In the genomic region with DNA sequence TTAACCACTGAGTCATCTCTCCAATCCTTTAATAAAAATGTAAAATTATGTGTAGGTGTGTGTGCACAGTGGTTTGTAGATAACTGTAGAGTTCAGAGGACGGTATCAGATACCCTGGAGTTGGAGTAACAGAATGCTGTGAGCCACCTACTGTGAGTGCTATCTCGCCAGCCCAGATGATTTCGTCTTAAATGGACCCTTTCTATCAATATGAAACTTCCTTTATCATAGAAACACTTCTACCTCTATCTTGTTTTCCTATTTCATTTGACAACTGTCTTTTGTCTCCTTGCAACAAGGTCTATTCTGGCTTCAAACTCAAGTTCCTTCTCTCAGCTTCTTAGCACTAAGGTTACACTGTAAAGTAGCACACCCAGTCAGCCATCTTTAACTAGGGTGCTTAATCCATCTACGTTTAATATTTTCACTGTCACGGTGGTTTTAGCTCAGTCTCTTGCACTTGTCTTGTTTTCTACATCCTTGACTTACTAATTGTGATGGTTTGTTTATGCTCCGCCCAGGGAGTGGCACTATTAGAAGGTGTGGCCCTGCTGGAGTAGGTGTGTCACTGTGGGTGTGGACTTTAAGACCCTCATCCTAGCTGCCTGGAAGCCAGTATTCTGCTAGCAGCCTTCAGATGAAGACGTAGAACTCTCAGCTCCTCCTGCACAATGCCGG, we compare ENCODE assay signal across 21 mouse cellular contexts. TPM values are rescaled to one million over a fixed set of nuclear protein-coding genes. Genes with fewer than 3 reads are reported as not detected.
DNase-seq lines count a peak whose midpoint lies in the region; ATAC-seq and TF ChIP-seq lines count a peak whose summit lies in the region.
"Had no signal": no experiment of that assay in that cellular context is flagged by ENCODE, and none has a peak within 500 bp of the region (broad histone marks: within the 10 kb centered on the region; RNA-seq: fewer than 3 reads in every experiment).

No protein-coding gene starts in this region.

- peak overlapping the region; percentile 88 for H3K27ac ChIP-seq in MEL (ENCODE audit: control insufficient read depth, low read depth, low read length)
- H3K27ac ChIP-seq in liver, postnatal 0 days (ENCODE audit: low read depth): peak overlapping the region; percentile 30
- H3K27ac ChIP-seq: forebrain, embryonic 15.5 days; heart, adult 2 months; heart, embryonic 15.5 days; layer of hippocampus, adult 2 months had no signal

- no peak; a peak in 1 of 4 replicates for TF ChIP-seq POLR2A in MEL (IDR thresholded peaks at IDR 0.05; ENCODE audit: control insufficient read depth in 1 of 2, insufficient read depth in 1 of 2, low read depth in 1 of 2, low read length in 2 of 2, poor library complexity in 1 of 2)

- no peaks in the 10 kb centered on the region for H3K9me3 ChIP-seq in MEL (replicated peaks; ENCODE audit: insufficient read depth, low read length)
- H3K9me3 ChIP-seq in liver, postnatal 0 days (ENCODE audit: low read length): no peaks in the 10 kb centered on the region
- H3K9me3 ChIP-seq: forebrain, embryonic 15.5 days; heart, embryonic 15.5 days had no signal

- H3K4me2 ChIP-seq in liver, postnatal 0 days (ENCODE audit: low read depth, low read length): peak overlapping the region; percentile 24; the same call in 1 of the 2 replicates
- H3K4me2 ChIP-seq: forebrain, embryonic 15.5 days; heart, embryonic 15.5 days had no signal

- H3K9ac ChIP-seq in MEL (ENCODE audit: control insufficient read depth, low read depth, low read length, poor library complexity, severe bottlenecking): no peak overlapping the region
- no peak overlapping the region for H3K9ac ChIP-seq in liver, postnatal 0 days (replicated peaks)
- H3K9ac ChIP-seq: forebrain, embryonic 15.5 days; heart, embryonic 15.5 days had no signal

- TF ChIP-seq RAD21 in MEL (IDR thresholded peaks at IDR 0.05; ENCODE audit: low read depth, low read length): no peak

- no peaks in the 10 kb centered on the region for H3K27me3 ChIP-seq in MEL (ENCODE audit: control insufficient read depth in 1 of 2, insufficient read depth in 2 of 2, low read length in 2 of 2)
- no peaks in the 10 kb centered on the region for H3K27me3 ChIP-seq in liver, postnatal 0 days (ENCODE audit: insufficient read depth, low read length)
- H3K27me3 ChIP-seq: CH12.LX; forebrain, embryonic 15.5 days; heart, embryonic 15.5 days; Patski had no signal

- peak; percentile 99 for TF ChIP-seq EP300 in MEL (IDR thresholded peaks at IDR 0.05; ENCODE audit: low read depth in 1 of 2, low read length in 2 of 2)
- peak; percentile 92 for TF ChIP-seq EP300 in liver, postnatal 0 days (IDR thresholded peaks at IDR 0.05; ENCODE audit: low read depth)

- peaks cover 12 to 33% of the 10 kb centered on the region in 2 experiments for H3K4me1 ChIP-seq in MEL (ENCODE audit: control insufficient read depth in 1 of 2, insufficient read depth in 2 of 2, low read length in 2 of 2)
- H3K4me1 ChIP-seq in liver, postnatal 0 days (ENCODE audit: insufficient read depth): peaks cover 13% of the 10 kb centered on the region
- H3K4me1 ChIP-seq: forebrain, embryonic 15.5 days had no signal

- H3K4me3 ChIP-seq in MEL (ENCODE audit: control insufficient read depth in 1 of 2, insufficient read depth in 1 of 2, low read depth in 2 of 2, low read length in 2 of 2): no peak overlapping the region
- H3K4me3 ChIP-seq in liver, postnatal 0 days (ENCODE audit: low read depth, low read length): no peak overlapping the region
- H3K4me3 ChIP-seq: forebrain, embryonic 15.5 days; heart, adult 2 months; heart, embryonic 15.5 days; layer of hippocampus, adult 2 months had no signal

- peaks cover 46% of the 10 kb centered on the region for H3K79me2 ChIP-seq in MEL (ENCODE audit: control insufficient read depth, insufficient read depth, low read length, poor library complexity)

- WGBS in liver, postnatal 0 days (ENCODE audit: insufficient replicate concordance): 70% methylated on average over 8 of the region's 8 CpGs

- H3K36me3 ChIP-seq in MEL (ENCODE audit: control insufficient read depth in 1 of 2, insufficient read depth in 2 of 2, low read length in 2 of 2): peaks cover 0 to 42% of the 10 kb centered on the region in 2 experiments; a peak in 3 of 4 replicates
- peaks cover under 1% of the 10 kb centered on the region; the same call in 1 of the 2 replicates for H3K36me3 ChIP-seq in liver, postnatal 0 days (replicated peaks; ENCODE audit: insufficient read depth, low read length)
- H3K36me3 ChIP-seq: forebrain, embryonic 15.5 days; heart, embryonic 15.5 days had no signal

- TF ChIP-seq CTCF in MEL (IDR thresholded peaks at IDR 0.05 in 2 of 3, conservative IDR thresholded peaks at IDR 0.05 in 1 of 3; ENCODE audit: control insufficient read depth in 1 of 3, insufficient read depth in 1 of 3, low read depth in 2 of 3, low read length in 3 of 3, poor library complexity in 1 of 3, severe bottlenecking in 1 of 3): no peak
- TF ChIP-seq CTCF in liver, postnatal 0 days (IDR thresholded peaks at IDR 0.05; ENCODE audit: low read depth): no peak

- DNase-seq in MEL (ENCODE audit: low read depth, low spot score) (peak; percentile 97), liver (peak; percentile 53)
- peak; percentile 41 for DNase-seq in c-Kit-positive CD71-negative TER-119-negative erythroid progenitor cells, embryonic 14.5 days (ENCODE audit: low read depth)
- DNase-seq in liver, postnatal 0 days: no peak
- no peak for DNase-seq in spleen, postnatal 14 days (ENCODE audit: low spot score in 2 of 2)
- DNase-seq in kidney, postnatal 25 days: no peak
- DNase-seq in lung, postnatal 25 days (ENCODE audit: low spot score): no peak
- DNase-seq: adrenal gland, postnatal 25 days; cerebellum, adult 9-10 months; gastrocnemius, postnatal 14 days; heart, adult 2 months; heart, postnatal 4 days; midbrain, embryonic 14.5 days; thymus, postnatal 36 days had no signal

- peak; percentile 91 for ATAC-seq in liver, postnatal 0 days
- ATAC-seq: forebrain, embryonic 15.5 days; hindbrain, embryonic 16.5 days; intestine, postnatal 0 days; Patski had no signal

TF ChIP-seq in MEL, 35 proteins besides CTCF, POLR2A, EP300 and RAD21 (continues in another document):
- TF ChIP-seq E2F4 (IDR thresholded peaks at IDR 0.05; ENCODE audit: borderline replicate concordance, low read depth, low read length) (no peak), RCOR1 (IDR thresholded peaks at IDR 0.05; ENCODE audit: low read depth, low read length) (peak; percentile 99), TAL1 (IDR thresholded peaks at IDR 0.05; ENCODE audit: low read length) (peak; percentile 94), MAZ (IDR thresholded peaks at IDR 0.05; ENCODE audit: low read depth, low read length) (no peak), MXI1 (IDR thresholded peaks at IDR 0.05; ENCODE audit: low read depth, low read length) (peak; percentile 66), USF2 (IDR thresholded peaks at IDR 0.05; ENCODE audit: borderline replicate concordance in 1 of 2, insufficient read depth in 1 of 2, low read depth in 1 of 2, low read length in 2 of 2) (no peak), SIN3A (IDR thresholded peaks at IDR 0.05; ENCODE audit: low read length) (peak; percentile 95), ZMIZ1 (IDR thresholded peaks at IDR 0.05; ENCODE audit: low read depth, low read length) (peak; percentile 18; the same call in 1 of the 2 replicates), HCFC1 (IDR thresholded peaks at IDR 0.05; ENCODE audit: low read depth, low read length) (0 out of 2 replicates have a peak, but pooled peaks have one; percentile 31), BHLHE40 (IDR thresholded peaks at IDR 0.05; ENCODE audit: borderline replicate concordance, low read depth, low read length) (peak; percentile 79; the same call in 1 of the 2 replicates), GABPA (IDR thresholded peaks at IDR 0.05; ENCODE audit: low read depth, low read length) (no peak), ZNF384 (IDR thresholded peaks at IDR 0.05; ENCODE audit: low read depth, low read length) (no peak), SMC3 (IDR thresholded peaks at IDR 0.05; ENCODE audit: low read depth, low read length) (no peak), TCF12 (IDR thresholded peaks at IDR 0.05; ENCODE audit: low read depth, low read length) (peak; percentile 99), JUND (IDR thresholded peaks at IDR 0.05; ENCODE audit: low read depth, low read length) (0 out of 2 replicates have a peak, but pooled peaks have one; percentile 54), KAT2A (conservative IDR thresholded peaks at IDR 0.05; ENCODE audit: low read depth, low read length) (no peak), CHD2 (IDR thresholded peaks at IDR 0.05; ENCODE audit: low read length) (no peak), UBTF (IDR thresholded peaks at IDR 0.05; ENCODE audit: borderline replicate concordance, insufficient read depth, low read depth, low read length) (no peak), MYB (IDR thresholded peaks at IDR 0.05; ENCODE audit: low read depth, low read length) (peak; percentile 95), POLR2AphosphoS2 (IDR thresholded peaks at IDR 0.05; ENCODE audit: low read length) (no peak), ETS1 (IDR thresholded peaks at IDR 0.05; ENCODE audit: low read depth, low read length) (peak; percentile 98), ELF1 (IDR thresholded peaks at IDR 0.05; ENCODE audit: low read depth, low read length) (no peak), MAFK (IDR thresholded peaks at IDR 0.05; ENCODE audit: borderline replicate concordance, low read depth, low read length) (peak; percentile 82; the same call in 1 of the 2 replicates), CHD1 (IDR thresholded peaks at IDR 0.05; ENCODE audit: low read depth, low read length) (no peak), USF1 (IDR thresholded peaks at IDR 0.05; ENCODE audit: low read depth, low read length) (no peak), GATA1 (IDR thresholded peaks at IDR 0.05; ENCODE audit: low read depth, low read length) (peak; percentile 100), TBP (IDR thresholded peaks at IDR 0.05; ENCODE audit: low read depth, low read length) (peak; percentile 3; the same call in 1 of the 2 replicates), MEF2A (IDR thresholded peaks at IDR 0.05; ENCODE audit: extremely low read depth, insufficient replicate concordance, low read depth, low read length, poor library complexity, severe bottlenecking) (no peak), MYC (IDR thresholded peaks at IDR 0.05; ENCODE audit: low read depth, low read length) (peak; percentile 64; the same call in 1 of the 2 replicates)

RNA-seq across cellular contexts. Expression of a gene that starts 31.1 kb away (rescaled TPM):
- 5.6 and 7.2 TPM in 2 replicates for total RNA-seq in MEL (2012; rRNA removed)
- polyA plus RNA-seq in MEL (2012; ENCODE audit: insufficient read depth in 1 of 2, insufficient read length in 2 of 2, low read depth in 1 of 2, low replicate concordance in 2 of 2, missing spikeins in 1 of 2): 10 to 100 TPM; 28.7 to 79.5 TPM
- 6.2 and 7.7 TPM in 2 replicates for polyA plus RNA-seq in liver, postnatal 0 days (2015; fragmentation: Nextera tagmentation; extraction: Ambion mirVana)

RNA-seq across cellular contexts. Expression of a gene that starts 37.8 kb away (rescaled TPM):
- total RNA-seq in MEL (2012; rRNA removed): 137 and 147 TPM in 2 replicates
- polyA plus RNA-seq in MEL (2012; ENCODE audit: insufficient read depth in 1 of 2, insufficient read length in 2 of 2, low read depth in 1 of 2, low replicate concordance in 2 of 2, missing spikeins in 1 of 2): 100 to 1,000 TPM in 1 of 2 experiments, 10 to 100 TPM in 1; 83.6 to 186 TPM
- 21.3 and 25.6 TPM in 2 replicates for polyA plus RNA-seq in liver, postnatal 0 days (2015; fragmentation: Nextera tagmentation; extraction: Ambion mirVana)

Comparison
In these comparisons a context has a peak if more than half of its experiments do, and no peak if none do; other contexts are left out.
1. DNase-seq: peak in MEL (single experiment), c-Kit-positive CD71-negative TER-119-negative erythroid progenitor cells, embryonic 14.5 days (single experiment) and liver (single experiment); none in liver, postnatal 0 days (single experiment), spleen, postnatal 14 days (0 of 2), kidney, postnatal 25 days (0 of 2) and lung, postnatal 25 days (single experiment).